Mouse (Mus musculus) kidney, postnatal 14 days (tissue): Measurements from ENCODE around the gene Chrng.
A peak's percentile ranks its signal among the peaks of the same experiment; 100 is the strongest.

ENCODE experiments used
- DNase-seq: peaks from one replicate; pipeline ENCODE4 v3.0.0; 2022; ENCODE audit warnings: mixed read lengths

Gene Chrng

DNA sequence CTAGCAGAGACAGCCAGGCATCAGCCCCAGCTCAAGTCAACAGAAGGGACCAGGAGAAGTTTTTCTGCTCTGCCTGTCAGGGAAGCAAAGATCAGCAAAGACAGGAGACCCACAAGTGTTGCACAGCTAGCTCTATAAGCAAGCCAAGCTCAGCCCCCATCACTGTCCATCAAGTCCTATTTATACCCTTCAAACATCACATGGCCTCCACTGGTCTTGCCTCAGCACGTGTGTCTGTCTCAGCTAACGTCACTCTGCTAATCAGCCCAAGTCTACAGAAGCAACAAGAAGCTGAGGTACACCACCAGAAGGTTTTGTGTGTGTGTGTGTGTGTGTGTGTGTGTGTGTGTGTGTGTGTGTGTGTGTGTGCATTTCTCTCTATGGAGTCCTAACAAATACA lies 3.6 kb upstream of the Chrng start:
- DNase-seq = no peak

DNA sequence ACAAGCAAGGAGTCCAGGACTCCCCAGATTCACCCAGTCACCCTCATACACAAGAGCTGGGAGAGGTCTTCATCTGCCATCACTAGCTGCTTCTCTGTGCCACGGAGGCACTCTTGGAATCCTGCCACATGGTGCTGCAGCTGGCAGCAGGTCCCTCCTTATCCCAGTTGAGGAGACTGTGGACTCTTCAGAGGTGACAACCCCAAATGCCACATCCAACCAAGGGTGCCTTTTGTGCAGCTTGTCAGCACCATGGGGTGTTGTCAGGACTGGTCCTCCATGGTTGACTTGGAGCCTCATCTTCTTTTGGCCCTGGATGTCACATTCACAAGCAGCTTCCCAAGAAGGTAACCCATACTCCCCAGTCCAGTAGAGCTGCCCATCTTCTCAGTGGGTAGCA lies 2.6 kb upstream of the Chrng start:
- no peak for DNase-seq

DNA sequence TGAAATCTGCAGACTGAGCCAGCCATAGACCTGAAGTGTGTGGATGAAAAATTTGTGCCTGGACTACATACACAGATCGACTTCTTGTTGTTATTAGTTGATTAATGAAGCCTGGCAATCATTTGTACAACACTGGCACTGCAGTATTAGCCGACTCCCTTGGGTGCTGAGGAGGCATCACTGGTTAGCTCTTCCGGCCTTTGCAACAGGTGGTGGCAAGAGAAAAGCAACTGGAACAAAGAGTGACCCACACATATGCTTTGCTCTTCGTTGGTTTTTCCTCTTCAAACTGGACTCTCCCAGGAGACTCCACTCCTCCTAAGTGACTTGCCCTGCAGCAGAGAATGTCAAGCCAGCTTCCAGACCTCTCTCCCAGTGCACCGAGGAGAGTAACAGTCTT lies 678 bp upstream of the Chrng start:
- DNase-seq = no peak

GRCm38 (mm10) chr1:87205038-87205437 lies 581 bp downstream of the Chrng start:
- no peak for DNase-seq

GRCm38 (mm10) chr1:87205502-87205901 lies 1.0 kb downstream of the Chrng start:
- no peak for DNase-seq

DNA sequence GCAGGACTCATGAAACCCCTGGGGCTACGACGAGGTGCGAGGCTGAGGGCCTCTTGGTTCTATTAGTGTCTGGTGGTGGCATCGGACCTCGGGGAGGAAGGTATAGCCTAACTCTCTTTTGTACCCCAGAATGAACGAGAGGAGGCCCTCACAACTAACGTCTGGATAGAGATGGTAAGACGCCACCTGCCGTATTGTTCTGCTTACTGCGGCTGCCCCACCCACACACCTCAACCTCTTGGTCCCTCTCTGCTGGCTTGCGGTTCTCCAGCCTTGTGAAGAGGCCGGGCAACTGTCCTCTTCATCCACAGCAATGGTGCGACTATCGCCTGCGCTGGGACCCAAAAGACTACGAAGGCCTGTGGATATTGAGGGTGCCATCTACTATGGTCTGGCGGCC lies 1.9 kb downstream of the Chrng start:
- DNase-seq = no peak

- DNase-seq = no peak
These were observed 7.0 kb downstream of the Chrng start for GRCm38 (mm10) chr1:87211431-87211830.

- peak; percentile 96 for DNase-seq
These were observed 9.6 kb downstream of the Chrng start, which contains the start of gene Eif4e2 for GRCm38 (mm10) chr1:87213735-87214704. Gene Eif4e2 (plus strand): TSS chr1:87213914.

DNA sequence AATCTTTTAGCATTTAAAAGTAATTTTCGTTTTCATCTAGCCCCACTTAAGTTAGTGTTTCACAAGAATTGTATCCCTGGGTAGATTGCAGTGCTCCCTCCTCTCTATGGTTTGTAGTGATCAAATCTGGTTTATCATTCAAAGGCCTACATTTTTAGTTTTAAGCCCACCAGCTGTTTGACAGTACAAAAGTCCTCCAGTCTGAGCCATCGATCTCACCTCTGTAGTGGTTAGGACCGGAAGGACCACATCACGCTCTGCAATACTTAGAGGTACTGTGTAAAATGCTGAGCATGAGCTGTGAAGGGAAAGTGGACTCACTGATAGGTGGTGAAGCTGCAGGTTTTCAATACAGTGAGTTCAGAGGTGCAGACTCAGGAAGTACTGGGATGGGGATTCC lies 10.3 kb downstream of the Chrng start:
- no peak for DNase-seq

- peak; percentile 49 for DNase-seq
These were observed 13.5 kb downstream of the Chrng start for GRCm38 (mm10) chr1:87217938-87218337.

DNA sequence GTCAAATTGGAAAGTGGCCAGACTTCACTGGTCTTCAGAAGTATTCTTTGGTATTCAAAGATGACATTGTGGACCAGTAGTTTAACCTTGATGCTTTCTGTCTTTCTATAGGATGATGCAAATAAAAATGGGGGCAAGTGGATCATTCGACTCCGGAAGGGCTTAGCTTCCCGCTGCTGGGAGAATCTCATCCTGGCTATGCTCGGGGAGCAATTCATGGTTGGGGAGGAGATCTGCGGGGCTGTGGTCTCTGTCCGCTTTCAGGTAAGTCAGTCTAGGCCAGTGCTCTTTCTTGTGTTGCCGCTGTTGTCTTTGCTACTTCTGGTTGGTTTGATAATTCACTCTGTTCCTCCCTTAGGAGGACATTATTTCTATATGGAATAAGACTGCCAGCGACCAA lies 21.3 kb downstream of the Chrng start:
- no peak for DNase-seq

DNA sequence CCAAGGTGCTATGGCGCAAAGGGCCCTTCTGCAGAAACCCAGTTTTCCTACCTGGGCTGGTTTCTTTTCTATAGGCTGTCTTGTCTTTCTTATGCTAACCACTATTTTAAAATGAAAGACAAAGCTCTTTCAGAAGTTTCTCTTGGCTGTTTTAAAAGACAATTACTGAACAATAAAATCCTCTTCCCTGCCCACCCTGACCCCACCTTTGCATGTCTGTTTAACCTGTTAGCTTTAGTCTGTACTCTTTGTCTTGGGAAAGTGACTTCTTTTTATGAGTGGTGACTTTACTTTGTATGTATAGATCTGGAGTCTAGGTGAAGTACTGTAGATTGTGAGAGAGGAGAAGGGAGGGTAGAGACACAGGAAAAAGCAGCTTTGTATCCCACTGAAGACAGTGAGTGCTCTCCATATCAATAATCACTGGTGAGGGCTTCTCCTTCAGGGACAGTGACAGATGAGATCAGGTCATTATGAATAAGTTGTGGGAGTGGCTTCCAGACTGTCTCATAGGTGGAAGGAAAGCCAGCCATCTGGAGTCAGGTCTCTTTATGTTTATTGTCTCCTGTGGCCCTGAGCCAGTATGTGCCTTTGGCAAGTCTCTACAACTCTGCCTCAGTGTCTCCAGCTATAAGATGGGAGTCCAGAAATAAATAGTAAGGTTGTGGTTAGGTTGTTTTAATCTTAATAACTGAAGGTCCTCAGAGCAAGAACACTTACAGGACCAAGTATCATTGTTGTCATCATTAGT lies 22.1 kb downstream of the Chrng start:
- DNase-seq = no peak

- DNase-seq = no peak
These were observed 22.7 kb downstream of the Chrng start for GRCm38 (mm10) chr1:87227160-87227550.

DNA sequence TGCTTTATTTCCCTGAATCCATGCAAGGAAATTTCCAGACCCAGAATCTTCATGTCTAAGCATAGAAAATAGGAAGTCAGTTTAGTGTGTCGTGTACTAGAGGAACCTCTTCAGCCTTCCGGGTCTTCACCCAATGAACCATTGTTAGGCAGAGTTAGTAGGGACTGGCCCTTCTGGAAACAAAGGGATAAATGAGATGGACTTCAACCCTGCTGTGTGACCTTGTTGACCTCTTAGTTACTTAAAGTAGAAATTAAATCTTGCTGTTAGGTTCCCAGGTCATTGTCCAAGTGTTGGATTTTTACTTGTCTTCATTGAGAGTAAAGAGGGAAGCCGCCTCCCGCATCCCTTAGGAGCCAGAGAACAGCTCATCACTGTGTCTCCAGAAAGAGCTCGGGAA lies 26.1 kb downstream of the Chrng start:
- no peak for DNase-seq

GRCm38 (mm10) chr1:87232197-87232596 lies 27.7 kb downstream of the Chrng start:
- DNase-seq = no peak

DNA sequence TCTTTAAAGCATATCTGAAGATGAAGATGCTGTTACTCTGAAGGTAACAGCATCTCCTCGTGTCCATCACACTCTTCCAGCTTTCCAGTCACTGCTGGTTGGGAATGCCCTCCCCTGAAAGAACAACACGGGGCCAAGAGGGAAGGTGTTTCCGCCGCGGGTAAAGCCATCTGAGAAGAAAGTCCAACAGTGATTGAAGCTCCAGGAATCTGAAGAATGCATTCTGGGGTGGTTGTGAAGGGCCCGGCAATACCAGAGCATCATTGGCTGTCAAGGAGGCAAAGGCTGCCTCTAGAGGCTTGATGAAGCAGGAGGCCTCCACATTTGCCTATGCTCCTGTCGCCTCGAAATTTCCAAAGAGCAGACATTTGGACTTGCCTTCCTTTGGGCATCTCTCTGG lies 34.6 kb downstream of the Chrng start:
- DNase-seq = peak; percentile 37

GRCm38 (mm10) chr1:87243021-87243420 lies 38.6 kb downstream of the Chrng start:
- no peak for DNase-seq

DNA sequence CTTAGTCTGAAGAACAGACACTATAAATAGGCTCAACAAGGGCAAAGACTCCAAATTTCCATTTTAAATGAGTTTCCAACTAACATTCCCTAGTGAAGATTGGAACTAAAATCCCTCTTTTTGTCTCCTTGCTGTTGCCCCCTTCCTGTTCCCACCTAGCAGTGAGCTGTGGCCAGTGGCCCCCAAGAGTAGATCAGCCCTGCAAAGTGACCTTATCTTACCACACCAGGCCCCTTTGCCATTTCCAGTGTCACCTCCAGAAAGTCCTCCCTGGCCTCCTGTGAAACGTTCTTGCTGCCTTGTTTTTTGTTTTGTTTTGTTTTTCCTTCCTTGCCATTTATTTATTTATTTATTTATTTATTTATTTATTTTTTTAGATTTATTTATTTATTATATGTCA lies 41.0 kb downstream of the Chrng start:
- DNase-seq = no peak

DNA sequence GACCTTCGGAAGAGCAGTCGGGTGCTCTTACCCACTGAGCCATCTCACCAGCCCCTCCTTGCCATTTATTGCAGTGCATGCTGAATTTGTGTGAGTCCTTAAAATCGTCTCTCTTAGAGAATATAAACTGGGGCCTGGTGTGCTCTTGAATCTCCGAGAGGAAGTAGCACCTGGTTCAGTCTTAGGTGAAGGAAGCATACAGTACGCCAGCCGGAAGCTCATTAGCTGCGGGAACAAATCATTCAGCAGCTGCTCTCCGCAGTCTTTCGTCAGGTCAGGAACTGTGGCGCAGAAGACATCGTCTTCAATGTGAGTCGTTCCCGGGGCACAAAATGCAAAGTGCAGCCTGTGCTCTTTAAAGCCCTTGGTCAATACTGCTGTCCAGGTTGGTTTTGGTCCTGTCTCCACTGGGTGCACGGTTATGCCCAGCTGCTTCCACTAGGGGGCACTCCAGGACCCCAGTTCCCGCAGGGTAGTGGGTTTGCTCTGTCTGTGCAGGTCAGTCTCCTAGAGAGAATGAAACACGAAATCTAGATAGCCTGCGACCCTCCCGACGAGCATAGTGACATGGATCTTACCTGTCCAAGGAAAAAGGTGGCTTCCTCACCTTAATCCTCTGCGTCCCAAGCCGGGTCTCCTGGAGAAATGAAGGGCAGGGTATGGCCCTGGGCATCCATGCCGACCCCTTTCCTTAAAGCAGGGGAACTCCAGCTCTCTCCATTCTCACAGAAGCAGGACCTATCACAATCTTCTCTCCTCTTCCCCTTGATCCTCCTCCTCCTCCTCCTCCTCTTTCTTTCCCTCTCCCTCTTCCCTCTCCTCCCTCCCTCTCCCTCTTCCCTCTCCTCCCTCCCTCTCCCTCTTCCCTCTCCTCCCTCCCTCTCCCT lies 41.7 kb downstream of the Chrng start:
- DNase-seq = peak; percentile 87

- no peak for DNase-seq
These were observed 47.7 kb downstream of the Chrng start for GRCm38 (mm10) chr1:87252040-87252609.

- no peak for DNase-seq
These were observed 50.7 kb downstream of the Chrng start for GRCm38 (mm10) chr1:87255173-87255572.

DNA sequence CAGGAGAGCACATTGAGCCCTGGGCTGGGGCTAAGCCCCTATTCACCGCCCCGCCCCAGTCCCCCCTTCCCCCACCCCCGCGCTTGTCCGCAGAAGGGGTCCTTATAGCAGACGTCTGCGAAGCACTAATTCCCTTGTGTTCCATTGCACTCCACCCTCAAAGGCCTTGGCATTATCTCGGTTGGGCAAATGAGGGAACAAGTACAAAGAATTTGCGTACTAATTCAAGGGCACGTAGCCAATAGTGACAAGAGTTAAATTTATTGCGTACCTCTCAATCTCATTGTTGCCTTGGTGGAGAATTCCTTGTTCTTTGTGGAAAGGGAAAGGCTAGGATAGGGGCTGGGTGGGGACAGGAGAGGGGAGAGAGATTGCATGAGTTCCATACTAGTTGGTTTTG lies 53.2 kb downstream of the Chrng start:
- DNase-seq = no peak

DNA sequence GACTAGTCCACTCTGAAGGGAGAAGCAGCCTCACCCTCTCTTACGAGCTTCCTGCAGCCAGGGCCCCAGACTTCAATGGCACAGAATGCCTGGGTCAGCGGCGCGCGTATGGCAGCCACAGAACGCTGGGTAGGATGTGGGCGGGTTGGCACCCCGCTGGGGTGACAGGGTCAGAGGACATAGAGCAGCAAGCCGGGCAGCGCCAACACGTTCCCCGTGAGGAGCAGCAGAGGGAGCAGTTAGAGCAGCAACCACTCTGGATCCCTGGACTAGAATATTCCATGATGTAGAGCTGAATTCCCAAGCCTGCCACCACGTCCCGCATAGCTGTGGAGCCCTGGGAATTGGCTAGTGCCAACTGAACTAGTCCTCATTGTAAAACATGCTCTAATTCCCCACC lies 54.0 kb downstream of the Chrng start:
- DNase-seq = peak; percentile 61
